Mouse (Mus musculus) ES-E14 (cell line): ENCODE data around the gene Srrm1.

ENCODE experiments used
- HCFC1 ChIP-seq: IDR thresholded peaks from 2 replicates; pipeline ENCODE4 v1.6.1; 2012; ENCODE audit warnings: low read length, inconsistent platforms, borderline replicate concordance; ENCODE audit not compliant: insufficient read depth
- ZNF384 ChIP-seq: IDR thresholded peaks from 2 replicates; pipeline ENCODE4 v1.6.1; 2012; ENCODE audit warnings: low read depth, low read length, inconsistent platforms

DNA sequence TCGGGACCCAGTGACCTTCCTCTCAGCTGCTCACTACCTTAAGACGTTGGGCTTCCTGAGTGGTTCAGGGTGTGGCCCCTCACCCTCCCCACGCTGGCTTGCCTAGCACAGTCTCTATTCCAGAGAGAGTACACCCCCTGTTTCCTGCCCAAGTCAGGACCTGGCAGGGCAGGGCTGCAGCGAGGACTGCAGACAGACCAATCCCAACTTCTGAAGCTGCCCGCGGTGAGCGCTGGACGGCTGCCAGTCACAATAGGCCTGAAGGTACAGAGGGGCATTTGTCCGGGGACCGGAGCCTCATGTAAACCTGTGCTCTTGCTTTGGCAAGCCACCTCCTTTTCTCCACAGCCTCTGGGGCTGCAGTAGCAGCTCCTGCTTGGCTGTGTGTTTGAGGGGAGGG lies 32.5 kb upstream of the Srrm1 start:
- TF ChIP-seq HCFC1 (no peak), ZNF384 (no peak)
